Mouse (Mus musculus) brain, embryonic 14.5 days (tissue): ENCODE measurements at regions not wholly inside any gene's neighbourhood (a gene's known extent, or its start where the extent isn't known, plus 50 kb on each side); places are given as distances from the start of the nearest gene placed in this dataset.

ENCODE experiments used
- CTCF ChIP-seq: fragments of 200-500 bp; IDR thresholded peaks from 2 replicates; pipeline ENCODE4 v1.5.1; 2012; ENCODE audit warnings: inconsistent platforms, mild to moderate bottlenecking, moderate library complexity, borderline replicate concordance; ENCODE audit not compliant: insufficient read depth, insufficient read length; ENCODE audit errors: extremely low read depth
- POLR2A ChIP-seq: fragments of 200-500 bp; IDR thresholded peaks from 2 replicates; pipeline ENCODE4 v1.6.1; 2012; ENCODE audit warnings: mild to moderate bottlenecking, inconsistent platforms, borderline replicate concordance; ENCODE audit not compliant: poor library complexity, insufficient read depth, insufficient read length, severe bottlenecking; ENCODE audit errors: extremely low read depth

DNA sequence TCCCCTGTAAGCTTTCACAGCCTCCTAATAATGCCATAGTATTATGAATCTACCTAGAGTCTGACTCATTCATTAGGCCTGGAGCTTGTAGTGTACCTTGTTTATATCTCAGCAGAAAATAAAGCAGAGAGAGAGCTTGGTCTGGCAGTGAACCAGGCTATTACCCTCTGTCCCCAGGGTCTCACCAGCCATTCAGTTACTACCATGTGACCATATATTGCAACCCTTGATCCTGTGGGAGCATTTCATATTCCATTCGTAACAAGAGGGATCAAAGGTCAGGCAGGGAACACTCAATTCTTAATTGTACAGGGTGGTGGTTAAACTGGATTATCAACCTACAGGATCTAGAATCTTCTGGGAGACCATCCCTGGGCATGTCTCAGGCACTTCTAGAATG lies 383.7 kb upstream of the Castor2 start:
- no peak for TF ChIP-seq CTCF
- TF ChIP-seq POLR2A, result no peak
